Mouse (Mus musculus): ENCODE measurements around the gene Shroom3. TPM values are rescaled to one million over a fixed set of nuclear protein-coding genes. Genes with fewer than 3 reads are reported as not detected.
A peak's percentile ranks its signal among the peaks of the same experiment; 100 is the strongest.

Gene Shroom3
- polyA plus RNA-seq, 1 experiment = 4.4 TPM

DNA sequence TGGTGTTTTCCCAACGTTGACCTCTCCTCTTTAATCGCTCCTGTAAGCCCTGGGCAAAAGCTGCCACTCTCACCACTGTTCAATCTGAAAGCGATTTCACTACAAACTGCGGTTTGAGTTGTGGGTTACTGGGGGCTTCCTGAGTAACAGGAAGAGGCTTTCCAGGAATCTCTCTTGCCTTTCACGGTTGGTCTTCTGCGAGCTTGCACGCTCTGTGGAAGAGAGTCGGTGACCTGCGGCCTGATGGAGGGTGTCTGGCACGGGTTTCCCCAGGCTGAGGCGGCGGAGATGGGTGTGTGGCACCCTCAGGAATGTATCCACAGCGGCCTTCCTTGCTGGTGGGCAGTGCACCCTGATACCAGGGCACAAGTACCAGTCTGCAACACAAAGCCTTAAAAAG lies 281.5 kb downstream of the Shroom3 start:
- Histone ChIP-seq H3K27ac (ENCODE audit: insufficient read depth, low read length) (no peak overlapping the region), H3K27me3 (ENCODE audit: control insufficient read depth, insufficient read depth, low read length) (no peaks in the 10 kb centered on the region), H3K4me3 (replicated peaks; ENCODE audit: insufficient read depth, low read depth, low read length) (no peak overlapping the region), H3K4me1 (ENCODE audit: control insufficient read depth, insufficient read depth, low read length) (peaks cover 8% of the 10 kb centered on the region; the same call in 1 of the 2 replicates)
- DNase-seq = no peak
- 79% methylated on average over 13 of the region's 13 CpGs for WGBS
- no peak for TF ChIP-seq CTCF (IDR thresholded peaks at IDR 0.05; ENCODE audit: borderline replicate concordance, insufficient read depth, low read depth, low read length)
- no peak for TF ChIP-seq POLR2A (IDR thresholded peaks at IDR 0.05; ENCODE audit: borderline replicate concordance, insufficient read depth, low read length)

GRCm38 (mm10) chr5:92967143-92967542 lies 283.9 kb downstream of the Shroom3 start:
- Histone ChIP-seq H3K27ac (ENCODE audit: insufficient read depth, low read length) (no peak overlapping the region), H3K27me3 (ENCODE audit: control insufficient read depth, insufficient read depth, low read length) (no peaks in the 10 kb centered on the region), H3K4me1 (ENCODE audit: control insufficient read depth, insufficient read depth, low read length) (no peaks in the 10 kb centered on the region), H3K4me3 (replicated peaks; ENCODE audit: insufficient read depth, low read depth, low read length) (no peak overlapping the region)
- TF ChIP-seq POLR2A (IDR thresholded peaks at IDR 0.05; ENCODE audit: borderline replicate concordance, insufficient read depth, low read length) (no peak), CTCF (IDR thresholded peaks at IDR 0.05; ENCODE audit: borderline replicate concordance, insufficient read depth, low read depth, low read length) (no peak)
- DNase-seq = no peak
- WGBS = 86% methylated on average over 9 of the region's 9 CpGs

DNA sequence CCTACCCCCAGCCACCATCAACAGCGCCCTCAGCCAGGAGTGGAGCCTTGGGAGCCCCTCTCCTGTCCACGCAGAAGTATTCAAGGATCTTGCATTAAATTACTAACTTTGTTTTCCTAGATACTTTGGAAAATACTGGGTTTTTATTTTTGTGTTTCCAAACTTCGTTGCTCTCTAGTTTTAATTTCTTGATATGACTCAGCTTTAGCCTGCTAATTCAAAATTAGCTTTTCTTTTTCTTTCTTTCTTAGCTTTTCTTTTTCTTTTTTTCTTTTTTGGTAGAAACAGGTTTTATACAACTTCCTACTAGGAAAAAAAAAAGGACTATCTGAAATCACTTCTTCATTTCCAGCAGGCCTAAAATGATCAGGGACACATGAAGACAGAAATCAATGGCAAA lies 284.7 kb downstream of the Shroom3 start:
- H3K4me1 ChIP-seq (ENCODE audit: control insufficient read depth, insufficient read depth, low read length) = no peaks in the 10 kb centered on the region
- H3K4me3 ChIP-seq (replicated peaks; ENCODE audit: insufficient read depth, low read depth, low read length) = no peak overlapping the region
- TF ChIP-seq CTCF (IDR thresholded peaks at IDR 0.05; ENCODE audit: borderline replicate concordance, insufficient read depth, low read depth, low read length) = no peak
- TF ChIP-seq POLR2A (IDR thresholded peaks at IDR 0.05; ENCODE audit: borderline replicate concordance, insufficient read depth, low read length) = no peak
- H3K27ac ChIP-seq (ENCODE audit: insufficient read depth, low read length) = no peak overlapping the region
- H3K27me3 ChIP-seq (ENCODE audit: control insufficient read depth, insufficient read depth, low read length) = no peaks in the 10 kb centered on the region
- no peak for DNase-seq
- 98% methylated on average over 3 of the region's 3 CpGs for WGBS

GRCm38 (mm10) chr5:92969443-92969842 lies 286.2 kb downstream of the Shroom3 start:
- H3K4me1 ChIP-seq (ENCODE audit: control insufficient read depth, insufficient read depth, low read length) = no peaks in the 10 kb centered on the region
- H3K27ac ChIP-seq (ENCODE audit: insufficient read depth, low read length) = no peak overlapping the region
- no peak overlapping the region for H3K4me3 ChIP-seq (replicated peaks; ENCODE audit: insufficient read depth, low read depth, low read length)
- no peak for DNase-seq
- no peaks in the 10 kb centered on the region for H3K27me3 ChIP-seq (ENCODE audit: control insufficient read depth, insufficient read depth, low read length)
- WGBS = 87% methylated on average over 8 of the region's 8 CpGs
- TF ChIP-seq POLR2A (IDR thresholded peaks at IDR 0.05; ENCODE audit: borderline replicate concordance, insufficient read depth, low read length) = no peak
- TF ChIP-seq CTCF (IDR thresholded peaks at IDR 0.05; ENCODE audit: borderline replicate concordance, insufficient read depth, low read depth, low read length) = no peak

GRCm38 (mm10) chr5:92969926-92970325 lies 286.7 kb downstream of the Shroom3 start:
- TF ChIP-seq CTCF (IDR thresholded peaks at IDR 0.05; ENCODE audit: borderline replicate concordance, insufficient read depth, low read depth, low read length) (no peak), POLR2A (IDR thresholded peaks at IDR 0.05; ENCODE audit: borderline replicate concordance, insufficient read depth, low read length) (no peak)
- H3K27ac ChIP-seq (ENCODE audit: insufficient read depth, low read length) = no peak overlapping the region
- H3K4me1 ChIP-seq (ENCODE audit: control insufficient read depth, insufficient read depth, low read length) = no peaks in the 10 kb centered on the region
- H3K4me3 ChIP-seq (replicated peaks; ENCODE audit: insufficient read depth, low read depth, low read length) = no peak overlapping the region
- 81% methylated on average over 2 of the region's 2 CpGs for WGBS
- no peak for DNase-seq
- no peaks in the 10 kb centered on the region for H3K27me3 ChIP-seq (ENCODE audit: control insufficient read depth, insufficient read depth, low read length)

GRCm38 (mm10) chr5:92970480-92970879 lies 287.2 kb downstream of the Shroom3 start:
- Histone ChIP-seq H3K27ac (ENCODE audit: insufficient read depth, low read length) (no peak overlapping the region), H3K4me3 (replicated peaks; ENCODE audit: insufficient read depth, low read depth, low read length) (no peak overlapping the region), H3K27me3 (ENCODE audit: control insufficient read depth, insufficient read depth, low read length) (no peaks in the 10 kb centered on the region), H3K4me1 (ENCODE audit: control insufficient read depth, insufficient read depth, low read length) (no peaks in the 10 kb centered on the region)
- no peak for DNase-seq
- TF ChIP-seq CTCF (IDR thresholded peaks at IDR 0.05; ENCODE audit: borderline replicate concordance, insufficient read depth, low read depth, low read length) (peak; percentile 17; the same call in 1 of the 2 replicates), POLR2A (IDR thresholded peaks at IDR 0.05; ENCODE audit: borderline replicate concordance, insufficient read depth, low read length) (no peak)
- 34% methylated on average over 7 of the region's 7 CpGs for WGBS

GRCm38 (mm10) chr5:92980393-92980792 lies 297.2 kb downstream of the Shroom3 start:
- Histone ChIP-seq H3K4me1 (ENCODE audit: control insufficient read depth, insufficient read depth, low read length) (no peaks in the 10 kb centered on the region), H3K4me3 (replicated peaks; ENCODE audit: insufficient read depth, low read depth, low read length) (no peak overlapping the region), H3K27ac (ENCODE audit: insufficient read depth, low read length) (no peak overlapping the region), H3K27me3 (ENCODE audit: control insufficient read depth, insufficient read depth, low read length) (no peaks in the 10 kb centered on the region)
- DNase-seq = no peak
- no peak for TF ChIP-seq POLR2A (IDR thresholded peaks at IDR 0.05; ENCODE audit: borderline replicate concordance, insufficient read depth, low read length)
- TF ChIP-seq CTCF (IDR thresholded peaks at IDR 0.05; ENCODE audit: borderline replicate concordance, insufficient read depth, low read depth, low read length) = no peak
- 94% methylated on average over 6 of the region's 6 CpGs for WGBS

GRCm38 (mm10) chr5:92980862-92981261 lies 297.6 kb downstream of the Shroom3 start:
- 36% methylated on average over 2 of the region's 2 CpGs for WGBS
- Histone ChIP-seq H3K4me1 (ENCODE audit: control insufficient read depth, insufficient read depth, low read length) (no peaks in the 10 kb centered on the region), H3K4me3 (replicated peaks; ENCODE audit: insufficient read depth, low read depth, low read length) (no peak overlapping the region), H3K27ac (ENCODE audit: insufficient read depth, low read length) (no peak overlapping the region), H3K27me3 (ENCODE audit: control insufficient read depth, insufficient read depth, low read length) (no peaks in the 10 kb centered on the region)
- TF ChIP-seq CTCF (IDR thresholded peaks at IDR 0.05; ENCODE audit: borderline replicate concordance, insufficient read depth, low read depth, low read length) (no peak), POLR2A (IDR thresholded peaks at IDR 0.05; ENCODE audit: borderline replicate concordance, insufficient read depth, low read length) (no peak)
- peak in 1 of 2 experiments; percentile 29 for DNase-seq

Data from cerebellum, adult 2 months (tissue).